Mouse (Mus musculus): ENCODE results near the gene Olfr1122.
"Not testable (repeated sequence)": the region's sequence is repeated elsewhere in the genome, so short reads cannot be mapped to it uniquely, and the experiment has no call there.

The Olfr1122 gene

DNA sequence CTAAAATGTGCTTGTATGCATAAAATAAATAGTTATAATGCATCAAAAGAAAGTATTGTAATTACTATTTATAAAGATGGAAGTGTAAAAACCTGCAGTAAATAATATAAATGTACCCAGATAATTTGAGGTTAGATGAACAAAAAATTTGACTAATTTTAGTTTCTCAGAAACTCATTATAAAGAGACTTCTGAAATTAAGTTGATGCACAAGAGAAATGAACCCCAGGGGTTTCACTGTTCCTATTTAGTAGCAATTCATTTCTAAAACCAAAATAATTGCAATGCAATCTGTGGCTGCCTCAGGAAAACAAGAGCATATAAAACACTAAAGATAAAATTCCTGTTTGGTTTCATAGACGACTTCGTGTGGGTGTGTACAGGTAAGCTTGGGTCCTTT, at the start of gene Olfr1122:
TSS of gene Olfr1122 (plus strand) at position 301 of the 400 bp plus-strand sequence.
- DNase-seq = no peak

DNA sequence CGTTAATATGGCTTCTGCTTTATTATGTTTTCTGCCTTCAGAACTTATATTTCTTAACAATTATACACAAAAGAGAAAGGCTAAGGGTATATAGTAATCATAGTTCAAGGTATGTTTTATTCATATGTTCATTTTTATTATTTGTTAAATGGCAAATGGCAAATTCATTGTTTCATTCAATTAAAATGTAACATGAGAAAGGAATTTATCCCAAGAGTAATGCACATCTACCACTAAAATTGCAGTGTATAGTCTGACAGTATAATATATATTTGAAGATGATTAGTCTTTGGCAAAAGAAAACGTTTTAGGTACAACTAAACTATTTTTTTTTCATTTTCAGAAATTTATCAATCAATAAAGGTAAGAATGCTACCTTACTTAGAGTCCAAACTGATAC, 31.1 kb upstream of the Olfr1122 start, which contains the start of gene Olfr1120:
TSS of gene Olfr1120 (plus strand) at position 301 of the 400 bp plus-strand sequence.
- DNase-seq = no peak

DNA sequence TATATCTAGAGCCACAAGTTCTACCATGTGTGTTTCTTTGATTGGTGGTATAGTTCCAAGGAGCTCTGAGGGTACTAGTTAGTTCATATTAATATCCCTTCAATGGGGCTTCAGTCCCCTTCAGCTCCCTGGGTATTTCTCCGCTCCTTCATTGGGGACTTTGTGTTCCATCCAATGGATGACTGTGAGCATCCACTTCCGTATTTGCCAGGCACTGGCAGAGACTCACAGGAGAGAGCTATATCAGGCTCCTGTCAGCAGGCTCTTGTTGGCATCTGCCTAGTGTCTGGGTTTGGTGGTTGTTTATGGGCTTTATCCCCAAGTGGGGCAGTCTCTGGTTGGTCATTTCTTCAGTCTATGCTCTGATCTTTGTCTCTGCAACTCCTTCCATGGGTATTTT, 25.5 kb upstream of the Olfr1122 start:
- DNase-seq = not testable (repeated sequence)

DNA sequence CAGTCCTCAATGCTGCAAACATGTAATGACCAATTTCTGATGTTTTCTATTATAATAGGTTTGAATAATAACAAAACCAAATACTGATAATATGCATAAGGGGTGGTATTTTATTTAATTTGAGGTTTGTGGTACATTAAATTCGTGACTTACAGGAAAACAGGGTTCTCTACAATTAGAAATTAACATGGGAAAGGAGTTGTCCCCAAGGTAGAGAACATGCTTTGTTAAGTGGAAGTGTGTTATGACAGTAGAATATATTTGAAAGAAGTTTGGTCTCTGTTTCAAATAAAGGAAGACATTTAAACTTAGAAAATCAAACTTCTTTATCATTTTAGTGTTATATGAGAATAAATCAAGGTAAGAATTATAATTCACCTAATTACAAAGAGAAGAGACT, 16.1 kb upstream of the Olfr1122 start, which contains the start of gene Olfr1121:
TSS of gene Olfr1121 (plus strand) at position 301 of the 400 bp plus-strand sequence.
- DNase-seq = no peak

DNA sequence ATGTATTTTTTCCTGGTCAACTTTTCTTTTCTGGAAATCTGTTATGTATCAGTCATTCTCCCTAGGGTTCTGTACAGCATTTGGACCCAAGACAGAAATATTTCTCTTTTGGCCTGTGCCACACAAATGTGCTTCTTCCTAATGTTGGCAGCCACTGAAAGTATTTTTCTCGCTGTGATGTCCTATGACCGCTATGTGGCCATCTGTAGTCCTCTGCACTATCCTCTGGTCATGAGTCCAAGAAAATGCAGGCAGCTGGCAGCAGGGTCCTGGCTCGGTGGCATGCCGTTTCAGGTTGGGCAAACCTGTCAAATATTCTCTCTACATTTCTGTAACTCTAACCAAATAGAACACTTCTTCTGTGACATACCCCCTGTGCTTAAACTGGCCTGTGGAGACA, 13.9 kb upstream of the Olfr1122 start:
- DNase-seq = no peak

DNA sequence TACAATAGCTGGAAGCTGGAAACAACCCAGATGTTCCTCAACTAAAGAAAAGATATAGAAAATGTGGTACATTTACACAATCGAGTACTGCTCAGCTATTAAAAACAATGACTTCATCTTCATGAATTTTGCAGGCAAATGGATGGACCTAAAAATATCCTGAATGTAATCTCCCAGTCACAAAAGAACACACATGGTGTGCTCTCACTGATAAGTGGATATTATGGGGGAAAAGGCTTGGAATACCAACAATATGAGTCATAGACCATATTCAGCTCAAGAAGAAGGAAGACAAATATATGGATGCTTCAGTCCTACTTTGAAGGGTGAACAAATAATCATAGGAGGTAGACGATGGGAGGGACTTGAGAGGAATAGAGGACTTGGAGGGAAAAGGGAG, 1.7 kb upstream of the Olfr1122 start:
- DNase-seq = no peak

DNA sequence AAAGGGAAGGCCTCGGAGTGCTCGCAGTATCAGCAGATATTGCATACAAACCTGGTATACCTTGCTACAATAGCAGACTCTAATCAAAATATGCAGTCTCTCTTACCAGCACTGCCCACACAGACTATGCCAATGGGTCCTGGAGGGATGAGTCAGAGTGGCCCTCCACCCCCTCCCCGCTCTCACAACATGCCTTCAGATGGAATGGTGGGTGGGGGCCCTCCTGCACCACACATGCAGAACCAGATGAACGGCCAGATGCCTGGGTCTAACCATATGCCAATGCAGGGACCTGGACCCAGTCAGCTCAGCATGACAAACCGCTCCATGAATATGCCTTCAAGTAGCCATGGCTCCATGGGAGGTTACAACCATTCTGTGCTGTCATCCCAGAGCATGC, 8.0 kb downstream of the Olfr1122 start:
- not testable (repeated sequence) for DNase-seq

DNA sequence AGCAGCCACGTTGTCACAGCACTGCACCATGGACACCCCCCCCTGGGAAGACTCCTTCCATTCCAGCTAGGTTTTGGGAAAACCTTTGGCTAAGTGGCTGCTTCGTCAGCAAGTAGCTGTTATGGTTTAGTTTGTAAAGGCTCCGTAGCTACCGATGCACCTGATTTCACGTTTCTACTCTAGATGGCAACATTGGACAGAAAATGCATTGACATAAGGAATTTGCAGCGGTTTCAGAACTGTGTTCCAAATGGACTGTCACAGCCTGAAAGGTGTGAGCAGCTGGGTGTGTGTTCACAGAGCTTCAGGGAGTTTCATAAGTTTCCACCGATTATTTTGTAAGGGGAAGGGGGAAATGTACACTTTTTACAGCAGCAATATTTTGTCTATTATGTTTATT, 9.0 kb downstream of the Olfr1122 start:
- DNase-seq = not testable (repeated sequence)

DNA sequence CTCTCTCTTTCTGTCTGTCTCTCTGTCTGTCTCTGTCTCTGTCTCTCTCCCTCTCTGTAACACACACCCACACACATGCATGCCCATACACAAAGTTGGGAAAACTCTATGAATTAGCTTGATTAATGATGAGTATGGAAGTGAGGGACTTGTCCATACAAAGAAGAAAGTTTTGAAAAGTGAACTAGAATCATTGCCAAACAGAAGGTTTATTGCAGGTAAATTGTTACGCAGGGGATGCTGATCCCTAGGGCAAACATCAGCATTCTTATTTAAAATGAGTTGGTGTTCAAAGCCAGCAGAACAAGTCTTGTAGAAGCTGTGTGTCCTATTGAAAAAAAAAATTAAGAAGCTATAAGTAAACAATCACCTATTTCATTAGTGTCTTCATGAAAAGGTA, 30.7 kb downstream of the Olfr1122 start, which contains the start of gene Olfr1123:
TSS of gene Olfr1123 (plus strand) at position 301 of the 400 bp plus-strand sequence.
- no peak for DNase-seq

DNA sequence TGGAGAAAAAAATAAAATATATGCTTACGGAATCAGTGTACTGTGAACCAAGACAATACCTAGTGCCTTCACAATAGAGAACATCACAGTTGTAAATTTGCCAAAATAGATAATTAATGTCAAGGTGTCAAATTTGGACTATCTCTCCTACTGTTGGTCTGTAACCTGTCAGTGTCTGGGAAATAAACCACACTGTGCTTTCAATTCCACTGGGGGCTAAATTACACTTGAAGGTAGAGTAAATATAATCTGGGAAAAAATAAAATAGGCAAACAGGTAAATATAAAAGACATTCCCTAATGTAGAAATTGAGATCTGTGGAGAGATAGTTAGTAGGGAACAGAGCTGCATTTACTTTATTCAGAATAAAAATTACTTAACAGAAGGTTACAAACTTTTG, 44.3 kb downstream of the Olfr1122 start, which contains the start of gene Olfr1124:
TSS of gene Olfr1124 (plus strand) at position 301 of the 400 bp plus-strand sequence.
- DNase-seq = no peak

DNA sequence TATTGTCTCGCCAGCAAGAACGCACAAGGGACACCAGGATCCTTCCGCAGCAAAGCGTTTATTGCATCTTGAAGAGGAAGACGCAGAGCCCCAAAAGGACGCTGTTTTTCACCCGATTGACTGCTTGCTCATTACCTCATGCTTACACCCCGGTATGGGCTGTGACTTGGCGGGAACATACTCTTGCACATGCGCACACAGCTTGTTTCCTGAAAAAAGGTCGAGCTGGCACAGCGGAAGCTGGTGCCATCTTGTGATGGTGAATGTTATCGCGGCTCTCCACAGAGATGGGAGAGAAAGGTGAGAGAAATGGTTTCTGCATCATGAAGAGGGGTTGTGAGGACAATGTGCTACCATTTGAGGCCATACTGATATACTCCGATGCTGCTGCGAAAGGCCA, 52.1 kb downstream of the Olfr1122 start:
- no peak for DNase-seq
